Mouse (Mus musculus): Measurements from ENCODE around the gene Dhx38. TPM values are rescaled to one million over a fixed set of nuclear protein-coding genes. Genes with fewer than 3 reads are reported as not detected.

The Dhx38 gene
- total and polyA plus RNA-seq, 2 experiments from 2014 or later, result 13.5 to 25.2 TPM

- Histone ChIP-seq H3K27ac (ENCODE audit: low read depth, low read length) (no peak overlapping the region), H3K9me3 (ENCODE audit: low read length) (no peaks in the 10 kb centered on the region), H3K4me2 (ENCODE audit: low read depth, low read length, poor library complexity, severe bottlenecking) (no peak overlapping the region), H3K9ac (replicated peaks; ENCODE audit: low read length, poor library complexity, severe bottlenecking) (no peak overlapping the region), H3K4me3 (ENCODE audit: low read depth, low read length) (no peak overlapping the region), H3K36me3 (ENCODE audit: insufficient read depth, low read length) (peaks cover 5% of the 10 kb centered on the region), H3K27me3 (ENCODE audit: insufficient read depth, low read length) (no peaks in the 10 kb centered on the region), H3K4me1 (ENCODE audit: insufficient read depth, low read length) (no peaks in the 10 kb centered on the region)
- DNase-seq (ENCODE audit: low spot score) (no peak), ATAC-seq (ENCODE audit: low FRiP score) (no peak)
- TF ChIP-seq CTCF (IDR thresholded peaks at IDR 0.05), result no peak
- WGBS, result 82% methylated on average over 5 of the region's 5 CpGs
Measured at GRCm38 (mm10) chr8:109542165-109542564, 23.5 kb downstream of the Dhx38 start.

- Histone ChIP-seq H3K9me3 (ENCODE audit: low read length) (no peaks in the 10 kb centered on the region), H3K4me2 (ENCODE audit: low read depth, low read length, poor library complexity, severe bottlenecking) (peak overlapping the region; percentile 28), H3K9ac (replicated peaks; ENCODE audit: low read length, poor library complexity, severe bottlenecking) (peak overlapping the region; percentile 36; the same call in 1 of the 2 replicates), H3K4me1 (ENCODE audit: insufficient read depth, low read length) (peaks cover 5% of the 10 kb centered on the region; the same call in 1 of the 2 replicates), H3K27me3 (ENCODE audit: insufficient read depth, low read length) (no peaks in the 10 kb centered on the region), H3K4me3 (ENCODE audit: low read depth, low read length) (0 out of 2 replicates have a peak overlapping the region, but pooled peaks have one; percentile 17), H3K27ac (ENCODE audit: low read depth, low read length) (0 out of 2 replicates have a peak overlapping the region, but pooled peaks have one; percentile 51), H3K36me3 (ENCODE audit: insufficient read depth, low read length) (no peaks in the 10 kb centered on the region)
- peak; percentile 81 for ATAC-seq (ENCODE audit: low FRiP score)
- peak; percentile 83 for DNase-seq (ENCODE audit: low spot score)
- WGBS, result 5% methylated on average over 5 of the region's 5 CpGs
- TF ChIP-seq CTCF (IDR thresholded peaks at IDR 0.05), result peak; percentile 91
Measured at GRCm38 (mm10) chr8:109536703-109537102, 29.0 kb downstream of the Dhx38 start.

- Histone ChIP-seq H3K27me3 (ENCODE audit: insufficient read depth, low read length) (no peaks in the 10 kb centered on the region), H3K4me3 (ENCODE audit: low read depth, low read length) (no peak overlapping the region), H3K36me3 (ENCODE audit: insufficient read depth, low read length) (no peaks in the 10 kb centered on the region), H3K4me2 (ENCODE audit: low read depth, low read length, poor library complexity, severe bottlenecking) (no peak overlapping the region), H3K9me3 (ENCODE audit: low read length) (no peaks in the 10 kb centered on the region), H3K4me1 (ENCODE audit: insufficient read depth, low read length) (peaks cover 5% of the 10 kb centered on the region; the same call in 1 of the 2 replicates), H3K9ac (replicated peaks; ENCODE audit: low read length, poor library complexity, severe bottlenecking) (no peak overlapping the region), H3K27ac (ENCODE audit: low read depth, low read length) (no peak overlapping the region)
- ATAC-seq (ENCODE audit: low FRiP score) (no peak), DNase-seq (ENCODE audit: low spot score) (peak; percentile 42)
- 89% methylated on average over 19 of the region's 19 CpGs for WGBS
- peak; percentile 65 for TF ChIP-seq CTCF (IDR thresholded peaks at IDR 0.05)
Measured at GRCm38 (mm10) chr8:109535140-109535990, 30.3 kb downstream of the Dhx38 start.

- no peak overlapping the region for H3K4me3 ChIP-seq (ENCODE audit: low read depth, low read length)
- H3K9ac ChIP-seq (replicated peaks; ENCODE audit: low read length, poor library complexity, severe bottlenecking), result no peak overlapping the region
- no peaks in the 10 kb centered on the region for H3K9me3 ChIP-seq (ENCODE audit: low read length)
- H3K36me3 ChIP-seq (ENCODE audit: insufficient read depth, low read length), result no peaks in the 10 kb centered on the region
- ATAC-seq (ENCODE audit: low FRiP score) (no peak), DNase-seq (ENCODE audit: low spot score) (no peak)
- H3K4me1 ChIP-seq (ENCODE audit: insufficient read depth, low read length), result no peaks in the 10 kb centered on the region
- WGBS, result 75% methylated on average over 2 of the region's 2 CpGs
- no peak overlapping the region for H3K27ac ChIP-seq (ENCODE audit: low read depth, low read length)
- H3K4me2 ChIP-seq (ENCODE audit: low read depth, low read length, poor library complexity, severe bottlenecking), result no peak overlapping the region
- no peaks in the 10 kb centered on the region for H3K27me3 ChIP-seq (ENCODE audit: insufficient read depth, low read length)
- TF ChIP-seq CTCF (IDR thresholded peaks at IDR 0.05), result no peak
Measured at GRCm38 (mm10) chr8:109524008-109524407, 41.7 kb downstream of the Dhx38 start.

- Histone ChIP-seq H3K36me3 (ENCODE audit: insufficient read depth, low read length) (no peaks in the 10 kb centered on the region), H3K4me2 (ENCODE audit: low read depth, low read length, poor library complexity, severe bottlenecking) (no peak overlapping the region), H3K27me3 (ENCODE audit: insufficient read depth, low read length) (no peaks in the 10 kb centered on the region), H3K9ac (replicated peaks; ENCODE audit: low read length, poor library complexity, severe bottlenecking) (no peak overlapping the region), H3K27ac (ENCODE audit: low read depth, low read length) (no peak overlapping the region), H3K9me3 (ENCODE audit: low read length) (no peaks in the 10 kb centered on the region), H3K4me1 (ENCODE audit: insufficient read depth, low read length) (no peaks in the 10 kb centered on the region), H3K4me3 (ENCODE audit: low read depth, low read length) (no peak overlapping the region)
- TF ChIP-seq CTCF (IDR thresholded peaks at IDR 0.05), result no peak
- ATAC-seq (ENCODE audit: low FRiP score) (no peak), DNase-seq (ENCODE audit: low spot score) (no peak)
- WGBS, result 92% methylated on average over 5 of the region's 5 CpGs
Measured at GRCm38 (mm10) chr8:109505560-109505959, 60.1 kb downstream of the Dhx38 start.

- no peaks in the 10 kb centered on the region for H3K27me3 ChIP-seq (ENCODE audit: insufficient read depth, low read length)
- H3K9me3 ChIP-seq (ENCODE audit: low read length), result no peaks in the 10 kb centered on the region
- H3K9ac ChIP-seq (replicated peaks; ENCODE audit: low read length, poor library complexity, severe bottlenecking), result no peak overlapping the region
- DNase-seq (ENCODE audit: low spot score) (no peak), ATAC-seq (ENCODE audit: low FRiP score) (no peak)
- no peak overlapping the region for H3K27ac ChIP-seq (ENCODE audit: low read depth, low read length)
- no peak overlapping the region for H3K4me3 ChIP-seq (ENCODE audit: low read depth, low read length)
- no peak for TF ChIP-seq CTCF (IDR thresholded peaks at IDR 0.05)
- 71% methylated on average over 1 of the region's 1 CpGs for WGBS
- no peaks in the 10 kb centered on the region for H3K4me1 ChIP-seq (ENCODE audit: insufficient read depth, low read length)
- H3K4me2 ChIP-seq (ENCODE audit: low read depth, low read length, poor library complexity, severe bottlenecking), result no peak overlapping the region
- H3K36me3 ChIP-seq (ENCODE audit: insufficient read depth, low read length), result no peaks in the 10 kb centered on the region
Measured at GRCm38 (mm10) chr8:109503566-109503965, 62.1 kb downstream of the Dhx38 start.
